Mouse (Mus musculus) heart, adult 2 months (tissue): ENCODE measurements around the gene Trio. TPM values are rescaled to one million over a fixed set of nuclear protein-coding genes. Genes with fewer than 3 reads are reported as not detected.

Source experiments
- DNase-seq, 2 experiments: peaks; one replicate each; pipeline ENCODE4 v3.0.0; 2021
- H3K27ac ChIP-seq: fragments of 200-600 bp; 2 replicates; pipeline ENCODE4 v1.8.1; 2022
- H3K27me3 ChIP-seq: fragments of 200-500 bp; 2 replicates; pipeline ENCODE4 v1.6.1; 2012; ENCODE audit warnings: mild to moderate bottlenecking, low read length, inconsistent platforms, mixed read lengths; ENCODE audit not compliant: control insufficient read depth, insufficient read depth
- H3K36me3 ChIP-seq: fragments of 200-500 bp; 2 replicates; pipeline ENCODE4 v1.6.1; 2012; ENCODE audit warnings: low read length, inconsistent platforms; ENCODE audit not compliant: control insufficient read depth, insufficient read depth
- H3K4me1 ChIP-seq: fragments of 200-500 bp; 2 replicates; pipeline ENCODE4 v1.6.1; 2011; ENCODE audit warnings: low read length; ENCODE audit not compliant: control insufficient read depth, insufficient read depth
- H3K4me3 ChIP-seq: fragments of 200-600 bp; 2 replicates; pipeline ENCODE4 v1.8.1; 2022
- H3K79me2 ChIP-seq: fragments of 200-500 bp; replicated peaks from 2 replicates; pipeline ENCODE4 v1.6.1; 2012; ENCODE audit warnings: mild to moderate bottlenecking, inconsistent platforms, low read length, moderate library complexity, mixed read lengths; ENCODE audit not compliant: control insufficient read depth, insufficient read depth
- H3K9ac ChIP-seq: fragments of 200-500 bp; 2 replicates; pipeline ENCODE4 v1.6.1; 2012; ENCODE audit warnings: low read depth, mild to moderate bottlenecking, control low read depth, inconsistent platforms, low read length, mixed read lengths
- CTCF ChIP-seq: fragments of 200-600 bp; IDR thresholded peaks from 2 replicates; pipeline ENCODE4 v1.8.1; 2022; ENCODE audit warnings: antibody characterized with exemption, mild to moderate bottlenecking, moderate library complexity
- EP300 ChIP-seq: fragments of 200-500 bp; IDR thresholded peaks from 2 replicates; pipeline ENCODE4 v1.6.1; 2011; ENCODE audit warnings: low read depth, low read length, control low read depth; ENCODE audit not compliant: insufficient read depth
- POLR2A ChIP-seq: fragments of 200-500 bp; IDR thresholded peaks from 2 replicates; pipeline ENCODE4 v1.6.1; 2011; ENCODE audit warnings: mild to moderate bottlenecking, low read depth, low read length, control low read depth; ENCODE audit not compliant: insufficient read depth
- WGBS: fragments of 180-500 bp; shearing (Covaris S2); methylation state at CpG from one replicate; pipeline ENCODE4 v1.1.7; 2018; 5-methylcytosine and 5-hydroxymethylcytosine counted together
- intact Hi-C: fragments of 180-260 bp; cut with DNase I; formaldehyde crosslinking; loops from one replicate; pipeline ENCODE4 v1.15.1; 2025
- polyA plus RNA-seq: library from polyadenylated mRNA; depleted of rRNA; stranded (reverse); fragments of >200 nt; gene quantifications from 2 replicates; pipeline ENCODE4 v1.2.3, GENCODE M21; 2012
- total RNA-seq, 2 experiments: library from RNA; stranded (reverse); gene quantifications; 2 replicates each; pipeline ENCODE4 v1.2.3; 2021

Gene Trio
- total and polyA plus RNA-seq, 3 experiments = 28.0 to 44.2 (median 33.8) TPM

GRCm38 (mm10) chr15:27862949-27863348 is 162.7 kb downstream of the Trio start:
- no peaks in the 10 kb centered on the region for H3K27me3 ChIP-seq
- TF ChIP-seq EP300 (no peak), POLR2A (no peak), CTCF (no peak)
- no peak overlapping the region for H3K4me3 ChIP-seq
- 80% methylated on average over 11 of the region's 11 CpGs for WGBS
- DNase-seq = no peak
- H3K9ac ChIP-seq = no peak overlapping the region
- no peaks in the 10 kb centered on the region for H3K79me2 ChIP-seq
- H3K27ac ChIP-seq = no peak overlapping the region
- H3K4me1 ChIP-seq = peaks cover 6% of the 10 kb centered on the region; the same call in 1 of the 2 replicates
- intact Hi-C loops = no loop called here
- H3K36me3 ChIP-seq = peaks cover 2% of the 10 kb centered on the region; the same call in 1 of the 2 replicates

- TF ChIP-seq EP300 (no peak), CTCF (no peak), POLR2A (no peak)
- intact Hi-C loops = no loop called here
- 84% methylated on average over 14 of the region's 14 CpGs for WGBS
- H3K79me2 ChIP-seq = no peaks in the 10 kb centered on the region
- no peak for DNase-seq
- no peak overlapping the region for H3K9ac ChIP-seq
- peaks cover 2% of the 10 kb centered on the region; the same call in 1 of the 2 replicates for H3K36me3 ChIP-seq
- no peak overlapping the region for H3K27ac ChIP-seq
- no peaks in the 10 kb centered on the region for H3K27me3 ChIP-seq
- no peak overlapping the region for H3K4me3 ChIP-seq
- H3K4me1 ChIP-seq = peaks cover 12% of the 10 kb centered on the region
Measured at GRCm38 (mm10) chr15:27860439-27860838, 165.2 kb downstream of the Trio start.

GRCm38 (mm10) chr15:27859590-27859989 is 166.1 kb downstream of the Trio start:
- Histone ChIP-seq H3K27me3 (no peaks in the 10 kb centered on the region), H3K27ac (no peak overlapping the region), H3K36me3 (peaks cover 2% of the 10 kb centered on the region; the same call in 1 of the 2 replicates), H3K79me2 (no peaks in the 10 kb centered on the region), H3K4me3 (no peak overlapping the region), H3K4me1 (peaks cover 12% of the 10 kb centered on the region), H3K9ac (no peak overlapping the region)
- intact Hi-C loops = loop anchor here (5.0 kb wide), 1 partner anchor 323 kb away; no protein-coding TSS in a partner anchor
- TF ChIP-seq CTCF (peak; percentile 84), POLR2A (no peak), EP300 (no peak)
- peak in 1 of 2 experiments; percentile 42 for DNase-seq
- WGBS = 50% methylated on average over 1 of the region's 1 CpGs

GRCm38 (mm10) chr15:27859115-27859514 is 166.5 kb downstream of the Trio start:
- TF ChIP-seq POLR2A (no peak), CTCF (no peak), EP300 (no peak)
- no peaks in the 10 kb centered on the region for H3K79me2 ChIP-seq
- no peak overlapping the region for H3K4me3 ChIP-seq
- H3K36me3 ChIP-seq = peaks cover 2% of the 10 kb centered on the region; the same call in 1 of the 2 replicates
- no peaks in the 10 kb centered on the region for H3K27me3 ChIP-seq
- intact Hi-C loops = loop anchor here (5.0 kb wide), 1 partner anchor 323 kb away; no protein-coding TSS in a partner anchor
- no peak overlapping the region for H3K9ac ChIP-seq
- no peak for DNase-seq
- peaks cover 12% of the 10 kb centered on the region for H3K4me1 ChIP-seq
- 23% methylated on average over 6 of the region's 6 CpGs for WGBS
- H3K27ac ChIP-seq = no peak overlapping the region

- no peak for DNase-seq
- TF ChIP-seq POLR2A (no peak), EP300 (no peak), CTCF (no peak)
- intact Hi-C loops = loop anchor here (5.0 kb wide), 1 partner anchor 324 kb away; no protein-coding TSS in a partner anchor
- H3K27ac ChIP-seq = no peak overlapping the region
- no peaks in the 10 kb centered on the region for H3K27me3 ChIP-seq
- no peak overlapping the region for H3K9ac ChIP-seq
- H3K36me3 ChIP-seq = peaks cover 2% of the 10 kb centered on the region; the same call in 1 of the 2 replicates
- WGBS = 82% methylated on average over 7 of the region's 7 CpGs
- peaks cover 12% of the 10 kb centered on the region for H3K4me1 ChIP-seq
- no peaks in the 10 kb centered on the region for H3K79me2 ChIP-seq
- H3K4me3 ChIP-seq = no peak overlapping the region
Measured at GRCm38 (mm10) chr15:27858179-27858819, 167.3 kb downstream of the Trio start.

DNA sequence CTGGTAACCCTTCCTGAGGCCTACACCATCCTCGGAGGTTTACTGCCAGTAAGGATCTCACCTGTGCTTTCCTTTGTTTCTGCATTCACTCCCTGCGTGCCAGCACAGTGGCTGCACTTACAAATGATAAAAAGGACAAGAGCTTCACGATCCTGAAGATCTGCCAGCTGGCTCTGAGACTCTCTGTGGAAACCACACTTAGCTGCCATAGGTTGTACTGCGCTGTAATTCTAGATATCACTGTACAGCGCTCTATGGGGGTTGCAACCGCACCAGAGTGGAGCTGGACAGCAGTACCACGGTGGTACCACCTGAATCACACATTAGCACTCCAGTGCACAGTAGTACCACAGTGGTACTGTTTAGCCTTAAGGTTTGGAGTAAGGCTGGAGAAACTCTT is 168.4 kb downstream of the Trio start:
- H3K9ac ChIP-seq = no peak overlapping the region
- no peak overlapping the region for H3K27ac ChIP-seq
- no peak overlapping the region for H3K4me3 ChIP-seq
- H3K4me1 ChIP-seq = peaks cover 12% of the 10 kb centered on the region
- peaks cover 2% of the 10 kb centered on the region; the same call in 1 of the 2 replicates for H3K36me3 ChIP-seq
- intact Hi-C loops = loop anchor here (5.0 kb wide), 1 partner anchor 325 kb away; no protein-coding TSS in a partner anchor
- WGBS = 49% methylated on average over 7 of the region's 7 CpGs
- H3K79me2 ChIP-seq = no peaks in the 10 kb centered on the region
- TF ChIP-seq POLR2A = no peak
- no peak for TF ChIP-seq CTCF
- no peak for TF ChIP-seq EP300
- no peaks in the 10 kb centered on the region for H3K27me3 ChIP-seq
- DNase-seq = no peak
